Mouse (Mus musculus) central nervous system, embryonic 18 days (tissue): ENCODE data around the gene Tfap2d. TPM values are rescaled to one million over a fixed set of nuclear protein-coding genes. Genes with fewer than 3 reads are reported as not detected.

Experiments used
- polyA plus RNA-seq: library from polyadenylated mRNA; depleted of rRNA; stranded (reverse); fragments of >200 nt; gene quantifications from 2 replicates; pipeline ENCODE4 v1.2.3, GENCODE M21; 2012; rRNA removed

Gene Tfap2d
- 12.8 and 16.4 TPM in 2 replicates for polyA plus RNA-seq

DNA sequence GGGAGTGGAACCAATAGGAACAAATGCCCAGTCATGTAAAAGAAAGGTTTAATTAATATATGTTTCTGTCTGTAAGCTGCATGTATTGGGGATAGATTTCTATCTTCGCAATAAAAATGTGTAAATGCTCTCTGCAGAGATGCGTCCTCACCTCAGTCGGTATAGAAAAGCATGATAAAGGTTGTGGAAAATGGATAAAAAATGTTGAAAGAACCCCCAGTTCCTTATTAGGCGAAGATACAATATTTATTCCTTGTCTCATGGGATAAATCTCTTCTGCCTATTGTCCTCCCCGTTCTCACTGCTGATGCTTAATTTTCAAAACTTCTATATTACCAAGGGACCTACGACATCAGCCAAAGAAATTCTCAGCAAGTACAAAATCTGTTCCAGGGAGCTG is at the start of gene Tfap2d:
Tfap2d (plus strand) TSS at position 392 of the 400 bp plus-strand sequence.

DNA sequence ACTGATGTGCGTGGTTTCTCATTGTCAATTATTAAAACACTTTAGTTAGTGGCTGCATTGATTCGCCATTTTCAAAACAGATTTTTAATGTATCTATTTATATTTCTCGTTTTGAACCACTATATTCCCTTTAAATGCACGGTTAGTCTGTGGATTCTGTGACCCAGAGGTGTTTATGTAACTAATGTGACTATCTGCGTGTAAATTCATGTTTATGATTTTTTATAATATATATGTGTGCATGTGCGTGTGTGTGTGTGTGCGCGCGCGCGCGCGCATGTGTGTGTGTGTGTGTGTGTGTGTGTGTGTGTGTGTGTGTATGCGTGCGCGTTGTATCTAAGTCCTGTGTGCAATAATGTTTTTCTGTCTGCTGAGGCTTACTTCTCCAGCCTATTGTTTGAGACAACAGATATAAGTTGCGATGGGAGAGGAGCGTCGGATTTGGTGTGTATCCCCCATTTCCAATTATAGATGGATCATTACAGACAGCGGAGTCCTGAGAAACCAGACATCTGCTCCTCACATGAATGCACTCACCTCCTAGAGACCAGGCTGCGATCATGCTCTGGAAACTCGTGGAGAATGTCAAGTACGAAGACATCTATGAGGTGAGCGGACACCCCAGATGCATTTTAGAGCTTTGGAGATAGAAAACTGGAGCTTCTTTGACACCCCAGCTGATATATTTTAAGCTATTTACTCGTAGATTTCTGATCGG is 106.0 kb downstream of the Tfap2d start, which contains the start of gene Tfap2b:
Tfap2b (plus strand) TSS at position 274 of the 718 bp plus-strand sequence.

Other genes with a start within 250 kb of the Tfap2d start
- gene Tfap2b, start 105.9 kb downstream of the Tfap2d start, polyA plus RNA-seq: 22.3 and 22.5 TPM in 2 replicates